Mouse (Mus musculus): ENCODE measurements around the gene Clrn3. TPM values are rescaled to one million over a fixed set of nuclear protein-coding genes. Genes with fewer than 3 reads are reported as not detected.

Clrn3 gene
- polyA plus RNA-seq, 1 experiment from 2014 or later = not detected

DNA sequence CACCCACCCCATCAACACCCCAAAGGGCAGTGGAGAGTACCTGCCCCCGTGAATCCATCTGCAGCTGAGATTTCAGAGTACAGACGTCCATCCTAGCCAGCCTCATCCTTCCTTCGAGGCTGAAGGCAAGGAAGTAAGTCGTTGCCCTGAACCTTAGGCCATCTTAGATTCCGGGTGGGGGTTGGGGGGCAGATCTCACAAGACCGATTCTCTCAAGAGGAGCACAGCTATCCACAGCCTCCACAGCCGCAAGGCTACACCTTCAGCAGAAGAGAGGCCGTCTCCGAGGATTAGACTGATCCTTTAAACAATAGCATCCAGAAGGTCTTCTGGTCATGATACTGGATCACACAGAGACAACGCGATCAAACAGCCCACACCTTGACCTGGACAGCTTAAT is 44.1 kb downstream of the Clrn3 start:
- Histone ChIP-seq H3K4me3 (no peak overlapping the region), H3K4me2 (no peak overlapping the region), H3K9me3 (replicated peaks) (no peaks in the 10 kb centered on the region), H3K27ac (no peak overlapping the region), H3K36me3 (ENCODE audit: poor library complexity, severe bottlenecking) (no peaks in the 10 kb centered on the region), H3K27me3 (peaks cover 29% of the 10 kb centered on the region), H3K4me1 (peaks cover 47% of the 10 kb centered on the region), H3K9ac (no peak overlapping the region)
- no peak for ATAC-seq
- WGBS = 15% methylated on average over 11 of the region's 11 CpGs

DNA sequence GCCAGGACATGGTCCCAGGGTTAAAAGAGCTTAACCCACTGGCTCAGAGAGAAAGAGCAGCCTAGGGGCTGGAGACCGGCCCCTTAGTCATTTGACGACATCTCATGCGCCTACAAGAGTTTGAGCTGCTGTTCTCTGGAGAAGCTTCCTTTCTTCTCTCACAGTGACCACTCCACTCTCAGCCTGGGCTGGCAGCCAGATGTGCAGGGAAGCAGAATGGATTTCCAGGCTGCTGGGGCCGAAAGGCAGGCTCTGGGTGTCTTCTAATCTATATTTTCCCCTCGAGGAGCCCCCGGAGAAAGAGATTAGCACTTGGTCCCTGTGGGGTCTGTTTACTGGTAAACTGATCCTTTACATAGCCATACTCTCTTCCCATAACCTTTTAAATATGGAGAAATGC is 44.7 kb downstream of the Clrn3 start:
- Histone ChIP-seq H3K36me3 (ENCODE audit: poor library complexity, severe bottlenecking) (no peaks in the 10 kb centered on the region), H3K9me3 (replicated peaks) (no peaks in the 10 kb centered on the region), H3K27me3 (peaks cover 29% of the 10 kb centered on the region), H3K9ac (no peak overlapping the region), H3K4me2 (no peak overlapping the region), H3K27ac (no peak overlapping the region), H3K4me1 (peaks cover 53% of the 10 kb centered on the region), H3K4me3 (no peak overlapping the region)
- ATAC-seq = no peak
- WGBS = 29% methylated on average over 6 of the region's 6 CpGs

DNA sequence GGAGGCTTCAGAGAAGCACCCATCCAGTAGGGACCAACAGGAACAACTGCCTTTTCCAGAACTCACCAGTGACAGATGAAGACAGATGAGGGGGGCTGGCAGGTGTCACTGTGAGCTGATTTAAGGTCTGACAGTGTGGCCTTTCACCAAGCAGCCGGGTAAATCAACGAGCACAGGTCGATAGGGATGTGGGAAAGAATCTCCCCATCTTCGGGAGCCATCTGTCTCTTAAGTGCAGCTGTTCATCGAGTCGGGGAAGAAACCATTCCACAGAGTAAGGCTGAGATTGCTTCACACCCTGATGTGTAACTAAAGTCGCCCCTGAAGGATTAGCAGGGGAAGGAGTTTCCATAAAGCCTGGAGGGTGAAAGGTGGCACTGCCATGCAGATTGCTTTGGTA is 47.3 kb downstream of the Clrn3 start:
- Histone ChIP-seq H3K9ac (no peak overlapping the region), H3K4me2 (no peak overlapping the region), H3K4me1 (peaks cover 45% of the 10 kb centered on the region), H3K36me3 (ENCODE audit: poor library complexity, severe bottlenecking) (no peaks in the 10 kb centered on the region), H3K9me3 (replicated peaks) (no peaks in the 10 kb centered on the region), H3K27me3 (peaks cover 26% of the 10 kb centered on the region), H3K27ac (no peak overlapping the region), H3K4me3 (no peak overlapping the region)
- 71% methylated on average over 7 of the region's 7 CpGs for WGBS
- ATAC-seq = no peak

DNA sequence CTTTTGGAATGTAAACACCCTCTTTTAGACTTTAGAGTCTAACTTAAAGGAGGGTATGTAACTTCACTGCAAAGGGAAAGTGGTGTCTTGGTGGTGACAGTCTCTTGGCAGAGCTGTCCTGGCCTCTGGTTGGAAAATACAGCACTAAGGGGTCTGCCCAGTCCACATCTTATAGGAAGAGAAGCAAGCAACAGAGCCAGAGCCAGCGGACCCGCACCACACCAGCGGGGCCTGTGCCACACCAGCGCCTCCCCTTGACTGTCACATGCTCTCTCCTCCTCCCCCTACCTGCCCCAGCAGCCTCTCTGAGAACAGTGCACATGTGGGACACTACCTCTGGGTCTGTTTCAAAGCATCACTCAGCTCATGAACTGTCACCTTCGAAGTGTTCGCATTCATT is 48.5 kb downstream of the Clrn3 start:
- 55% methylated on average over 6 of the region's 6 CpGs for WGBS
- no peak overlapping the region for H3K9ac ChIP-seq
- H3K4me2 ChIP-seq = peak overlapping the region; percentile 27; the same call in 1 of the 2 replicates
- H3K4me3 ChIP-seq = no peak overlapping the region
- H3K4me1 ChIP-seq = peaks cover 33% of the 10 kb centered on the region
- no peaks in the 10 kb centered on the region for H3K36me3 ChIP-seq (ENCODE audit: poor library complexity, severe bottlenecking)
- H3K9me3 ChIP-seq (replicated peaks) = no peaks in the 10 kb centered on the region
- H3K27me3 ChIP-seq = peaks cover 26% of the 10 kb centered on the region
- H3K27ac ChIP-seq = peak overlapping the region; percentile 31
- ATAC-seq = peak; percentile 36

DNA sequence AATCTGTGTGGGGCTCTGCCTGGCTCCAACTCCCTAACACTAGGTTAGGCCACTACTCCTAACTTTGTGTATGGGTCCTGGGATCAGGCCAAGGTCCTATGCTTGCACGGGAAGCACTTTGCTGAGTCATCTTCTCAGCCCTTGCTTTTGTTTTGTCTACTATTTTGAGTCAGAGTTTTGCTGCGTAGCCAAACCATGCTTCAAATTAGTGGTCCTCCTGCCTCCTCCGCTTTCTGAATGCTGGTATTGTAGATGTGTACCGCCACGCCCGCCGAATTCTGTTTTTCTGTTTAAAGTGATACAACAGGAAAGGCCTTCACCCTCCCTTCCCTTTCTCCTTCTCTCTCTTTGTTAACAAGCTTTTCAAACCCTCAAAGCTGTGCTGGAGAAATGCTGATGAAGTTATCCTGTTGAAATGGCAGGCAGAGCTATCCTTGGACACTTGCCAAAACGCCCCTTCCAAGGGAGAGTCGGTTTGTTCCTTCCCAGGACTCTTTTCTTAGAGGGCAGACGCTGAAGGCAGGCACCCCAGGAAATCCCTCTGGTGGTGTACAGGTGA is 49.1 kb downstream of the Clrn3 start:
- WGBS = 11% methylated on average over 10 of the region's 10 CpGs
- H3K9me3 ChIP-seq (replicated peaks) = no peaks in the 10 kb centered on the region
- ATAC-seq = peak; percentile 61
- H3K27me3 ChIP-seq = peaks cover 26% of the 10 kb centered on the region
- H3K36me3 ChIP-seq (ENCODE audit: poor library complexity, severe bottlenecking) = no peaks in the 10 kb centered on the region
- H3K9ac ChIP-seq = no peak overlapping the region
- no peak overlapping the region for H3K4me3 ChIP-seq
- peaks cover 28% of the 10 kb centered on the region for H3K4me1 ChIP-seq
- H3K4me2 ChIP-seq = peak overlapping the region; percentile 27
- H3K27ac ChIP-seq = peak overlapping the region; percentile 31

DNA sequence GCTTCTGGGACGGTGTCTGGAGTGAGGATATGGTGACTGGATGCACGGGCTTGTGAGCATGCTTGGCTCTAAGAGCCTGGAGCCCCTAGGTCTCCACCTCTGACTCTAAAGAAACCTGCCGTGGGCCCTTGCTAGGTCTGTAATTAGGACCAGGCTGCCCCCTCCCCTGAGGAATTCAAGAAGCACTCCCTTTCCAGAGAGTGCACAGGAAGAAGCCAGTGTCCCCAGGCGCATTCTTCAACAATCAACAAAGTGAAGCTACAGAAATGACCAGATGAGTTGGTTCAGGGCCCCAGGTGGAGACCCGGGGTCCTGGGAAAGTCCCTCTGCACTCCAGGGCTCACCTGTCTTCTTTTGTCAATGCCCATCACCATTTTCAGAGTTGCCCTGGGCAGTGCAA is 51.2 kb downstream of the Clrn3 start:
- 0 out of 2 replicates have a peak, but pooled peaks cover 8% of the 10 kb centered on the region for H3K27me3 ChIP-seq

DNA sequence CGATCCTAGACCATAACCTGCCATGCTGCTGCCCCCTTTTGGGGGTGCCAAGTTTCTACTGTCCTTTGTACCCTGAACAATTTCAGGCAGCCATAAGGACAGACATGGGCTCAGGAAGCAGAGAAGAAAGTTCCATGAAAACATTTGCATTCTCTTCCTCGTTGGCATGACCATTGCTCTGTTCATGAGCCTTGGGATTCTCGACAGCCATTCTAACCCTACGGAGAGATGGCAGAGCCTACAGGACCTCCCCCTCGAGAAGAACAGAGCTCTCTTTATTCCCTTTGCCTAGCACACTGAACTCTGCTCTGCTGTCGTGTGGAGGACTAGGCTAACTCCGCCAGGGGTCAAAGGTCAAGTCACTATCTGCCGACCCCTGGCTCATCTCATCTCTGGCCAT is 52.5 kb downstream of the Clrn3 start:
- no peaks in the 10 kb centered on the region for H3K36me3 ChIP-seq (ENCODE audit: poor library complexity, severe bottlenecking)
- no peak overlapping the region for H3K27ac ChIP-seq
- H3K9ac ChIP-seq = no peak overlapping the region
- no peaks in the 10 kb centered on the region for H3K27me3 ChIP-seq
- H3K4me3 ChIP-seq = no peak overlapping the region
- H3K4me1 ChIP-seq = peaks cover 19% of the 10 kb centered on the region
- H3K4me2 ChIP-seq = no peak overlapping the region
- WGBS = 63% methylated on average over 8 of the region's 8 CpGs
- no peak for ATAC-seq
- H3K9me3 ChIP-seq (replicated peaks) = no peaks in the 10 kb centered on the region

More for the DNA sequence above, 51.2 kb downstream of the Clrn3 start:
- Histone ChIP-seq H3K27ac (no peak overlapping the region), H3K9ac (no peak overlapping the region), H3K4me2 (no peak overlapping the region), H3K36me3 (ENCODE audit: poor library complexity, severe bottlenecking) (no peaks in the 10 kb centered on the region), H3K4me1 (peaks cover 19% of the 10 kb centered on the region), H3K4me3 (no peak overlapping the region), H3K9me3 (replicated peaks) (no peaks in the 10 kb centered on the region)
- WGBS = 57% methylated on average over 5 of the region's 5 CpGs
- ATAC-seq = no peak

DNA sequence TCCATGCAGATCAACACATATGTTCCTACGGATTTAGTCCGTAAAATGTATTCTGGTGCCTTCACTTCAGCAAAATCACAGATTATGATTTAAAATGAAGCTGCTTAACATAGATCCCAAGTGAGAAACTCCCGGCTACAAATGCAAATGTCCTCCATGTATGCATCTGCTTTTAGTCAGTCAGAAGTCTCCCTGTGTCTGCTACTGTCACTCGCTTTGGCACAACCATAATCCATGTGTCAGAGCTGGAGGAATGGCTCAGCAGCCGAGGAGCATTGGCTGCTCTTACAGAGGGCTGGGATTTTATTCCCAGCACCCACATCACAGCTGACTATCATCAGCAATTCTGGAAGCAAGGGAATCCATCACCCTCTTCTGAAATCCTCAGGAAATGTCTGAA is 58.1 kb downstream of the Clrn3 start:
- Histone ChIP-seq H3K36me3 (ENCODE audit: poor library complexity, severe bottlenecking) (no peaks in the 10 kb centered on the region), H3K4me1 (peaks cover 7% of the 10 kb centered on the region), H3K27me3 (no peaks in the 10 kb centered on the region), H3K27ac (no peak overlapping the region), H3K9ac (no peak overlapping the region), H3K4me2 (no peak overlapping the region), H3K4me3 (no peak overlapping the region), H3K9me3 (replicated peaks) (no peaks in the 10 kb centered on the region)
- 88% methylated on average over 5 of the region's 5 CpGs for WGBS
- ATAC-seq = no peak

DNA sequence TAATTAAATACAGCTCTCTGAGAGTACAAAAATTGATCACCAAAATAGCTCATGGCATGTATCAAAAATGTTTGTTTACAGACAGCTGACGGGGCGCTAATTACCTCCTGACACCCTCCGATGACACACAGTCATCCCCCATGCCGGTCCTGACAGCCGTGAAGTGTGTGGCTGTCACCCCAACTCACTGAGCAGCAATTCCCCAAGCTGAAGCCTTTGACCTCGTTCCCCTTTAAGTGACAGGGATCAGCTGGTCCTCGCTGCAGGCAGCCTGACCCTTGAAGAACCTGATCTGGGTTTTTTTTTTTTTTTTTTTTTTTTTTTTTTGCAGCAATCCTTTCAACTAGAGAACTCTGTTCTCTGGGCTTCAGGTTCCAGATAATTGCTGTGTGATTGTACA is 59.8 kb downstream of the Clrn3 start:
- no peak overlapping the region for H3K27ac ChIP-seq
- no peak for ATAC-seq
- 44% methylated on average over 7 of the region's 7 CpGs for WGBS
- no peaks in the 10 kb centered on the region for H3K36me3 ChIP-seq (ENCODE audit: poor library complexity, severe bottlenecking)
- no peak overlapping the region for H3K4me3 ChIP-seq
- no peak overlapping the region for H3K9ac ChIP-seq
- peaks cover 13% of the 10 kb centered on the region for H3K4me1 ChIP-seq
- no peaks in the 10 kb centered on the region for H3K9me3 ChIP-seq (replicated peaks)
- H3K4me2 ChIP-seq = no peak overlapping the region
- H3K27me3 ChIP-seq = no peaks in the 10 kb centered on the region

DNA sequence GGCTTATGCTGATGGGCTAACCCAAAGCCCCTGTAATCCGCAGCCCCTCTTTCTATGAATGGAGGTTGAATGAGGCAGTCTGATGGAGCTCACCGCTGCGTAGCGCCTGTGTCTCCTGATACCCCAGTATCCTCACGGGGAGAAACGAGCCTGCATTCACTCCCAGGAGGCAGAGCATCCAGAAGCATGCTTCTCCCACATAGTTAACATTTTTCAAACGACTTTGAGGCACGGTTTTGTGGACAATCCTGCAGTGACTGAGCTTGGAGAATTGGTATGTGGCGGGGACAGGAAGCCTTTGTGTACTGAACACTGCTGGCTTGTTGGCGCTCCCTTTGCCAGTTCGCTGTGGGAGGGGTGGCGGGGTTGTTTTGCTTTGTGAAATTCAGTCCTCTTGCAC is 63.2 kb downstream of the Clrn3 start:
- H3K4me2 ChIP-seq = peak overlapping the region; percentile 53
- H3K9me3 ChIP-seq (replicated peaks) = no peaks in the 10 kb centered on the region
- peak overlapping the region; percentile 25 for H3K4me3 ChIP-seq
- peak overlapping the region; percentile 64 for H3K9ac ChIP-seq
- H3K36me3 ChIP-seq (ENCODE audit: poor library complexity, severe bottlenecking) = no peaks in the 10 kb centered on the region
- ATAC-seq = peak; percentile 71
- peaks cover 13% of the 10 kb centered on the region for H3K4me1 ChIP-seq
- H3K27me3 ChIP-seq = no peaks in the 10 kb centered on the region
- WGBS = 3% methylated on average over 12 of the region's 12 CpGs
- no peak overlapping the region; the same call in 1 of the 2 replicates for H3K27ac ChIP-seq

DNA sequence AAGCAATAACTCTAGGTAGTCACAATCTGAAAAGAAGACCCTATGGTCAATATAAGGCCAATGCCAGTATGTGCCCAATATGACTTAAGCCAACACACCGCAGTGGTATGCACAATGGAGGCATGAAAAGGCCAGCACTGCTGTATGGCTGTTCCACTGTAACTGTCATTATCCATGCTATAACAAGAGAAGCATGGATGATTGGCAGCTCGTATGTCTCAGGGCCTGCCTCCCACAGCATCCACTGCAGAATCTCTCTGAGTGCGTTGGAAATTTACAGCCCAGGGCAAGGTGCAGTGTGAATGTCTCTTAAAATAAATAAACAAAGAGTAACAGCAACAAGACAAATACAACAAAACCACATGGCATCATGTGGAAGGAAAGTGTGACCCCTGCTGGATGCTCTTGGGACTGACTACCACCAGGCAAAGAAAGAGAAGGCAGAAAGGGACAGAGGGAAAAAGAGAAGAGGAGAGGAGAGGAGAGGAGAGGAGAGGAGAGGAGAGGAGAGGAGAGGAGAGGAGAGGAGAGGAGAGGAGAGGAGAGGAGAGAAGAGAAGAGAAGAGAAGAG is 63.7 kb downstream of the Clrn3 start:
- H3K27me3 ChIP-seq = no peaks in the 10 kb centered on the region
- H3K4me2 ChIP-seq = peak overlapping the region; percentile 53; the same call in 1 of the 2 replicates
- no peaks in the 10 kb centered on the region for H3K36me3 ChIP-seq (ENCODE audit: poor library complexity, severe bottlenecking)
- H3K9me3 ChIP-seq (replicated peaks) = no peaks in the 10 kb centered on the region
- WGBS = 46% methylated on average over 3 of the region's 3 CpGs
- H3K9ac ChIP-seq = no peak overlapping the region
- H3K4me3 ChIP-seq = no peak overlapping the region
- no peak overlapping the region; the same call in 1 of the 2 replicates for H3K27ac ChIP-seq
- H3K4me1 ChIP-seq = peaks cover 13% of the 10 kb centered on the region
- ATAC-seq = peak; percentile 70

All from forebrain, embryonic 13.5 days (tissue).